Mouse (Mus musculus) CH12.LX (cell line): ENCODE results near the gene Plce1. TPM values are rescaled to one million over a fixed set of nuclear protein-coding genes. Genes with fewer than 3 reads are reported as not detected.

Source experiments
- DNase-seq: peaks from one replicate; pipeline ENCODE4 v3.0.0-alpha.2; 2013; ENCODE audit errors: extremely low read depth
- H3K27ac ChIP-seq: 2 replicates; pipeline ENCODE4 v1.5.1; 2012; ENCODE audit warnings: low read depth, mild to moderate bottlenecking, control low read depth, moderate library complexity; ENCODE audit not compliant: insufficient read depth
- H3K27me3 ChIP-seq: replicated peaks from 2 replicates; pipeline ENCODE3; 2012; ENCODE audit warnings: inconsistent platforms
- H3K36me3 ChIP-seq, 2 experiments: replicated peaks in 1 of 2; 2 replicates each; pipeline versions ENCODE3 to v1.6.1; 2012; ENCODE audit warnings: inconsistent platforms in 1 of 2, low read length in 1 of 2, mild to moderate bottlenecking in 1 of 2, mixed read lengths in 1 of 2, moderate library complexity in 1 of 2; ENCODE audit not compliant: control insufficient read depth in 1 of 2, insufficient read depth in 1 of 2
- H3K4me1 ChIP-seq, 2 experiments: 2 replicates each; pipeline ENCODE4 v1.6.1; 2012; ENCODE audit warnings: inconsistent platforms in 1 of 2, moderate library complexity in 1 of 2; ENCODE audit not compliant: insufficient read depth in 2 of 2, control insufficient read depth in 1 of 2
- H3K4me2 ChIP-seq: 2 replicates; pipeline ENCODE4 v1.6.1; 2012; ENCODE audit warnings: low read depth, mild to moderate bottlenecking, control low read depth; ENCODE audit not compliant: poor library complexity, insufficient read depth, severe bottlenecking
- H3K4me3 ChIP-seq, 3 experiments: fragments of 150-350 bp in 1 of 3; sonication (generic) in 1 of 3; replicated peaks in 1 of 3; 2 replicates each; pipeline versions ENCODE3 to v1.5.1; 2011 to 2012; ENCODE audit warnings: low read depth in 2 of 3, low read length in 2 of 3, mild to moderate bottlenecking in 2 of 3, moderate library complexity in 2 of 3, control low read depth in 1 of 3, improper control_type of control experiment in 1 of 3, inconsistent platforms in 1 of 3, mixed read lengths in 1 of 3; ENCODE audit not compliant: poor library complexity in 1 of 3
- H3K79me2 ChIP-seq: replicated peaks from 2 replicates; pipeline ENCODE4 v1.6.1; 2012; ENCODE audit warnings: mild to moderate bottlenecking, moderate library complexity; ENCODE audit not compliant: control insufficient read depth, poor library complexity, insufficient read depth, severe bottlenecking; ENCODE audit errors: extremely low read depth
- H3K9ac ChIP-seq: 2 replicates; pipeline ENCODE4 v1.6.1; 2012; ENCODE audit warnings: low read depth, mild to moderate bottlenecking, control low read depth, moderate library complexity; ENCODE audit not compliant: insufficient read depth
- H3K9me3 ChIP-seq: replicated peaks from 2 replicates; pipeline ENCODE3; 2012; ENCODE audit warnings: low read length, inconsistent platforms, mixed read lengths
- BHLHE40 ChIP-seq: IDR thresholded peaks from 2 replicates; pipeline ENCODE4 v1.6.1; 2011; ENCODE audit warnings: mild to moderate bottlenecking, low read depth, low read length, improper control_type of control experiment
- CHD1 ChIP-seq: IDR thresholded peaks from 2 replicates; pipeline ENCODE4 v1.6.1; 2012; ENCODE audit warnings: low read depth, low read length, improper control_type of control experiment, inconsistent platforms
- CHD2 ChIP-seq: IDR thresholded peaks from 2 replicates; pipeline ENCODE4 v1.6.1; 2011; ENCODE audit warnings: low read length, improper control_type of control experiment
- CTCF ChIP-seq, 2 experiments: IDR thresholded peaks in 1 of 2; conservative IDR thresholded peaks in 1 of 2; 2 replicates each; pipeline ENCODE4 v1.5.1; 2011 to 2012; ENCODE audit warnings: low read depth in 2 of 2, low read length in 2 of 2, improper control_type of control experiment in 1 of 2, inconsistent platforms in 1 of 2, mild to moderate bottlenecking in 1 of 2, moderate library complexity in 1 of 2
- EP300 ChIP-seq: IDR thresholded peaks from 2 replicates; pipeline ENCODE4 v1.6.1; 2011; ENCODE audit warnings: low read length, improper control_type of control experiment
- ETS1 ChIP-seq: conservative IDR thresholded peaks from 2 replicates; pipeline ENCODE4 v1.6.1; 2012; ENCODE audit warnings: low read depth, mild to moderate bottlenecking, inconsistent platforms, low read length, improper control_type of control experiment, moderate library complexity
- GABPA ChIP-seq: IDR thresholded peaks from 2 replicates; pipeline ENCODE4 v1.6.1; 2012; ENCODE audit warnings: low read depth, low read length, improper control_type of control experiment, inconsistent platforms; ENCODE audit not compliant: insufficient replicate concordance
- HCFC1 ChIP-seq: IDR thresholded peaks from 2 replicates; pipeline ENCODE4 v1.6.1; 2012; ENCODE audit warnings: low read depth, mild to moderate bottlenecking, inconsistent platforms, low read length, improper control_type of control experiment
- JUND ChIP-seq: conservative IDR thresholded peaks from 2 replicates; pipeline ENCODE4 v1.6.1; 2011; ENCODE audit warnings: low read depth, low read length, improper control_type of control experiment
- KAT2A ChIP-seq: IDR thresholded peaks from 2 replicates; pipeline ENCODE4 v1.6.1; 2012; ENCODE audit warnings: low read length, improper control_type of control experiment, inconsistent platforms; ENCODE audit not compliant: insufficient replicate concordance
- MAFK ChIP-seq: IDR thresholded peaks from 2 replicates; pipeline ENCODE4 v1.6.1; 2011; ENCODE audit warnings: low read length, improper control_type of control experiment; ENCODE audit not compliant: insufficient replicate concordance
- MAZ ChIP-seq: IDR thresholded peaks from 2 replicates; pipeline ENCODE4 v1.6.1; 2012; ENCODE audit warnings: low read depth, mild to moderate bottlenecking, inconsistent platforms, low read length, improper control_type of control experiment, moderate library complexity
- MYC ChIP-seq: IDR thresholded peaks from 2 replicates; pipeline ENCODE4 v1.6.1; 2011; ENCODE audit warnings: low read depth, mild to moderate bottlenecking, improper control_type of control experiment, low read length
- NRF1 ChIP-seq: IDR thresholded peaks from 2 replicates; pipeline ENCODE4 v1.6.1; 2014; ENCODE audit warnings: low read depth, mild to moderate bottlenecking, inconsistent platforms, low read length, improper control_type of control experiment, moderate library complexity
- PAX5 ChIP-seq: IDR thresholded peaks from 2 replicates; pipeline ENCODE4 v1.6.1; 2012; ENCODE audit warnings: low read length, inconsistent platforms, mixed read lengths
- POLR2A ChIP-seq: IDR thresholded peaks from 2 replicates; pipeline ENCODE4 v1.6.1; 2011; ENCODE audit warnings: low read depth, mild to moderate bottlenecking, improper control_type of control experiment, low read length
- POLR2AphosphoS2 ChIP-seq: IDR thresholded peaks from 2 replicates; pipeline ENCODE4 v1.6.1; 2011; ENCODE audit warnings: low read depth, low read length, improper control_type of control experiment
- RAD21 ChIP-seq: IDR thresholded peaks from 2 replicates; pipeline ENCODE4 v1.6.1; 2011; ENCODE audit warnings: low read depth, mild to moderate bottlenecking, low read length, improper control_type of control experiment, moderate library complexity
- RCOR1 ChIP-seq: conservative IDR thresholded peaks from 2 replicates; pipeline ENCODE4 v1.6.1; 2012; ENCODE audit warnings: low read depth, mild to moderate bottlenecking, inconsistent platforms, low read length, improper control_type of control experiment
- SIN3A ChIP-seq: IDR thresholded peaks from 2 replicates; pipeline ENCODE4 v1.6.1; 2012; ENCODE audit warnings: low read length, improper control_type of control experiment, inconsistent platforms
- SMC3 ChIP-seq: IDR thresholded peaks from 2 replicates; pipeline ENCODE4 v1.6.1; 2011; ENCODE audit warnings: low read depth, low read length, improper control_type of control experiment
- TCF12 ChIP-seq: IDR thresholded peaks from 2 replicates; pipeline ENCODE4 v1.6.1; 2014; ENCODE audit warnings: low read depth, mild to moderate bottlenecking, inconsistent platforms, low read length, improper control_type of control experiment
- UBTF ChIP-seq: IDR thresholded peaks from 2 replicates; pipeline ENCODE4 v1.6.1; 2012; ENCODE audit warnings: low read depth, mild to moderate bottlenecking, inconsistent platforms, low read length, improper control_type of control experiment, moderate library complexity
- USF1 ChIP-seq: IDR thresholded peaks from 2 replicates; pipeline ENCODE4 v1.6.1; 2014; ENCODE audit warnings: low read depth, mild to moderate bottlenecking, inconsistent platforms, low read length, improper control_type of control experiment
- ZC3H11A ChIP-seq: IDR thresholded peaks from 2 replicates; pipeline ENCODE4 v1.6.1; 2012; ENCODE audit warnings: low read depth, mild to moderate bottlenecking, inconsistent platforms, low read length, improper control_type of control experiment
- ZMIZ1 ChIP-seq: IDR thresholded peaks from 2 replicates; pipeline ENCODE4 v1.6.1; 2012; ENCODE audit warnings: low read depth, mild to moderate bottlenecking, inconsistent platforms, low read length, improper control_type of control experiment
- dilution Hi-C: fragments of 300-500 bp; cut with MboI; formaldehyde crosslinking; loops from 2 replicates; pipeline ENCODE4 v1.14.3; 2020; ENCODE audit warnings: low sequenced_read_pairs; ENCODE audit not compliant: extremely low pct_unique_long_range_greater_than_20kb, extremely low pct_ligation_motif_present
- in situ Hi-C: fragments of 300-500 bp; cut with MboI; formaldehyde crosslinking; loops from 3 replicates; pipeline ENCODE4 v1.14.3; 2019; ENCODE audit warnings: low sequenced_read_pairs, low pct_ligation_motif_present, low pct_unique_long_range_greater_than_20kb, mixed read lengths
- polyA plus RNA-seq: library from polyadenylated mRNA; unstranded; fragments of >175 nt; gene quantifications from 2 replicates; pipeline ENCODE4 v1.2.1, GENCODE M21; 2012; ENCODE audit warnings: low read depth; ENCODE audit not compliant: insufficient read length
- total RNA-seq, 2 experiments: library from RNA; depleted of rRNA; stranded (reverse); fragments of 300-350 nt in 1 of 2; fragments of >200 nt in 1 of 2; gene quantifications; 2 replicates each; pipeline ENCODE4 v1.2.3; 2012 to 2014

Gene Plce1
- total and polyA plus RNA-seq, 3 experiments: under 0.01 to 0.13 (median 0.05) TPM

GRCm38 (mm10) chr19:38602811-38603210, 121.9 kb downstream of the Plce1 start:
- no peak overlapping the region for H3K4me3 ChIP-seq
- in situ Hi-C loops: no loop called here
- H3K79me2 ChIP-seq: no peaks in the 10 kb centered on the region

DNA sequence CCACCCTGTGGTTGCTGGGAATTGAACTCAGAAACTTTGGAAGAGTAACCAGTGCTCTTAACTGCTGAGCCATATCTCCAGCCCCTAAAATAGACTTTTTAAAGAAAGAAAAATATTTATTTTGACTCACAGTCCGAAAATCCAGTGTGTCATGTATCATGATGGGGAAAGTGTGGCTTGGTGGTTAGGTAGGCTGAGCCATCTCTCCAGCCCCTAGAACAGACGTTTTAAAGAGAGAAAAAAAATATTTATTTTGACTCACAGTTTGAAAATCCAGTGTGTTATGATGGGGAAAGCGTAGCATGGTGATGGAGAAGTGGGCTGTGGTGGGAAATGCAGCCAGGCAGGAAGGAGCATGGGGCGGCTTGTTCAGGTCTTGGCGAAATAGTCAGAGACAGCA, 126.3 kb downstream of the Plce1 start:
- H3K27me3 ChIP-seq: no peaks in the 10 kb centered on the region
- H3K9me3 ChIP-seq: no peaks in the 10 kb centered on the region
- dilution Hi-C loops (no loop called here), in situ Hi-C loops (no loop called here)
- H3K79me2 ChIP-seq: no peaks in the 10 kb centered on the region
- no peak overlapping the region for H3K4me3 ChIP-seq
- no peak overlapping the region for H3K9ac ChIP-seq
- no peaks in the 10 kb centered on the region for H3K36me3 ChIP-seq
- no peak overlapping the region for H3K27ac ChIP-seq
- no peak for DNase-seq
- no peak overlapping the region for H3K4me2 ChIP-seq
- H3K4me1 ChIP-seq: 0 out of 4 replicates have a peak, but pooled peaks cover 0 to 2% of the 10 kb centered on the region in 2 experiments
- no peak for TF ChIP-seq CTCF (conservative IDR thresholded peaks at IDR 0.05 in 1 of 2, IDR thresholded peaks at IDR 0.05 in 1 of 2; ENCODE audit: low read depth in 2 of 2, low read length in 2 of 2)
- no peak for TF ChIP-seq CHD1
- no peak for TF ChIP-seq MYC
- TF ChIP-seq MAFK: no peak
- no peak for TF ChIP-seq MAZ
- TF ChIP-seq TCF12: no peak
- TF ChIP-seq KAT2A: no peak
- no peak for TF ChIP-seq SIN3A
- no peak for TF ChIP-seq ETS1
- no peak for TF ChIP-seq POLR2AphosphoS2
- TF ChIP-seq EP300: no peak
- no peak for TF ChIP-seq NRF1
- no peak for TF ChIP-seq RAD21
- TF ChIP-seq SMC3: no peak
- TF ChIP-seq POLR2A: no peak
- no peak for TF ChIP-seq HCFC1
- TF ChIP-seq JUND: no peak
- TF ChIP-seq, all 38 proteins: peak for 0

More at GRCm38 (mm10) chr19:38602811-38603210, 121.9 kb downstream of the Plce1 start:
- Histone ChIP-seq H3K27ac (no peak overlapping the region), H3K9me3 (no peaks in the 10 kb centered on the region), H3K4me1 (peaks cover 2 to 5% of the 10 kb centered on the region in 2 experiments; a peak in 2 of 4 replicates), H3K36me3 (no peaks in the 10 kb centered on the region), H3K9ac (no peak overlapping the region), H3K4me2 (no peak overlapping the region), H3K27me3 (no peaks in the 10 kb centered on the region)
- TF ChIP-seq GABPA (no peak), ZC3H11A (no peak), TCF12 (no peak), RCOR1 (no peak), KAT2A (no peak), MAZ (no peak), PAX5 (no peak), NRF1 (no peak), POLR2A (no peak), UBTF (no peak), CHD2 (no peak), USF1 (no peak), HCFC1 (no peak), ZMIZ1 (no peak), BHLHE40 (no peak), EP300 (no peak), RAD21 (no peak), SIN3A (no peak), MAFK (no peak)
- no peak for DNase-seq
- dilution Hi-C loops: no loop called here
